Mouse (Mus musculus): ENCODE results near the gene Kcnk12. TPM values are rescaled to one million over a fixed set of nuclear protein-coding genes. Genes with fewer than 3 reads are reported as not detected.
A peak's percentile ranks its signal among the peaks of the same experiment; 100 is the strongest.

The Kcnk12 gene
- polyA plus RNA-seq, 1 experiment from 2014 or later, result 0.06 TPM

GRCm38 (mm10) chr17:87796881-87797416, 845 bp downstream of the Kcnk12 start:
- H3K27ac ChIP-seq, result no peak overlapping the region
- WGBS, result 1% methylated on average over 68 of the region's 72 CpGs
- H3K4me3 ChIP-seq, result peak overlapping the region; percentile 63
- peaks cover 86% of the 10 kb centered on the region for H3K27me3 ChIP-seq (ENCODE audit: insufficient read depth, poor library complexity, severe bottlenecking)
- DNase-seq (ENCODE audit: low spot score), result no peak
- no peaks in the 10 kb centered on the region for H3K9me3 ChIP-seq
- H3K4me1 ChIP-seq, result peaks cover 22% of the 10 kb centered on the region
- no peaks in the 10 kb centered on the region for H3K36me3 ChIP-seq

- Histone ChIP-seq H3K4me1 (peaks cover 22% of the 10 kb centered on the region), H3K9me3 (no peaks in the 10 kb centered on the region), H3K27ac (no peak overlapping the region), H3K4me3 (0 out of 2 replicates have a peak overlapping the region, but pooled peaks have one; percentile 63), H3K36me3 (no peaks in the 10 kb centered on the region), H3K27me3 (ENCODE audit: insufficient read depth, poor library complexity, severe bottlenecking) (peaks cover 94% of the 10 kb centered on the region)
- WGBS, result 29% methylated on average over 12 of the region's 12 CpGs
- DNase-seq (ENCODE audit: low spot score), result peak; percentile 66
These were observed 1.7 kb downstream of the Kcnk12 start for GRCm38 (mm10) chr17:87795927-87796714.

- Histone ChIP-seq H3K27me3 (ENCODE audit: insufficient read depth, poor library complexity, severe bottlenecking) (peaks cover 85% of the 10 kb centered on the region), H3K36me3 (no peaks in the 10 kb centered on the region), H3K27ac (no peak overlapping the region), H3K4me1 (peaks cover 22% of the 10 kb centered on the region), H3K4me3 (no peak overlapping the region), H3K9me3 (no peaks in the 10 kb centered on the region)
- DNase-seq (ENCODE audit: low spot score), result peak; percentile 52
- WGBS, result 75% methylated on average over 5 of the region's 5 CpGs
These were observed 3.0 kb downstream of the Kcnk12 start for GRCm38 (mm10) chr17:87794801-87795200.

- Histone ChIP-seq H3K36me3 (no peaks in the 10 kb centered on the region), H3K4me3 (no peak overlapping the region), H3K27ac (no peak overlapping the region), H3K27me3 (ENCODE audit: insufficient read depth, poor library complexity, severe bottlenecking) (peaks cover 70% of the 10 kb centered on the region), H3K9me3 (no peaks in the 10 kb centered on the region), H3K4me1 (peaks cover 17% of the 10 kb centered on the region)
- peak; percentile 31 for DNase-seq (ENCODE audit: low spot score)
- 71% methylated on average over 5 of the region's 5 CpGs for WGBS
These were observed 4.5 kb downstream of the Kcnk12 start for GRCm38 (mm10) chr17:87793331-87793730.

- peak; percentile 42 for DNase-seq (ENCODE audit: low spot score)
- Histone ChIP-seq H3K4me3 (no peak overlapping the region), H3K27me3 (ENCODE audit: insufficient read depth, poor library complexity, severe bottlenecking) (peaks cover 65% of the 10 kb centered on the region), H3K27ac (no peak overlapping the region), H3K4me1 (peaks cover 12% of the 10 kb centered on the region), H3K9me3 (no peaks in the 10 kb centered on the region), H3K36me3 (no peaks in the 10 kb centered on the region)
- WGBS, result 75% methylated on average over 12 of the region's 12 CpGs
These were observed 5.0 kb downstream of the Kcnk12 start for GRCm38 (mm10) chr17:87792623-87793315.

GRCm38 (mm10) chr17:87791517-87792098, 6.2 kb downstream of the Kcnk12 start:
- peaks cover 53% of the 10 kb centered on the region for H3K27me3 ChIP-seq (ENCODE audit: insufficient read depth, poor library complexity, severe bottlenecking)
- no peaks in the 10 kb centered on the region for H3K36me3 ChIP-seq
- 75% methylated on average over 7 of the region's 7 CpGs for WGBS
- peak; percentile 65 for DNase-seq (ENCODE audit: low spot score)
- no peak overlapping the region for H3K27ac ChIP-seq
- H3K4me1 ChIP-seq, result no peaks in the 10 kb centered on the region; the same call in 1 of the 2 replicates
- H3K9me3 ChIP-seq, result no peaks in the 10 kb centered on the region
- no peak overlapping the region for H3K4me3 ChIP-seq

GRCm38 (mm10) chr17:87790661-87791060, 7.1 kb downstream of the Kcnk12 start:
- H3K36me3 ChIP-seq, result no peaks in the 10 kb centered on the region
- H3K4me1 ChIP-seq, result no peaks in the 10 kb centered on the region
- peaks cover 43% of the 10 kb centered on the region for H3K27me3 ChIP-seq (ENCODE audit: insufficient read depth, poor library complexity, severe bottlenecking)
- 85% methylated on average over 5 of the region's 5 CpGs for WGBS
- H3K4me3 ChIP-seq, result no peak overlapping the region
- no peaks in the 10 kb centered on the region for H3K9me3 ChIP-seq
- DNase-seq (ENCODE audit: low spot score), result peak; percentile 62
- no peak overlapping the region for H3K27ac ChIP-seq

GRCm38 (mm10) chr17:87788216-87788615, 9.6 kb downstream of the Kcnk12 start:
- H3K9me3 ChIP-seq, result no peaks in the 10 kb centered on the region
- H3K4me3 ChIP-seq, result no peak overlapping the region
- H3K36me3 ChIP-seq, result no peaks in the 10 kb centered on the region
- peak; percentile 41 for DNase-seq (ENCODE audit: low spot score)
- no peak overlapping the region for H3K27ac ChIP-seq
- no peaks in the 10 kb centered on the region for H3K4me1 ChIP-seq
- peaks cover 19% of the 10 kb centered on the region; the same call in 1 of the 2 replicates for H3K27me3 ChIP-seq (ENCODE audit: insufficient read depth, poor library complexity, severe bottlenecking)
- WGBS, result 74% methylated on average over 6 of the region's 6 CpGs

- DNase-seq (ENCODE audit: low spot score), result peak; percentile 64
- Histone ChIP-seq H3K9me3 (no peaks in the 10 kb centered on the region), H3K27me3 (ENCODE audit: insufficient read depth, poor library complexity, severe bottlenecking) (peaks cover 14% of the 10 kb centered on the region; the same call in 1 of the 2 replicates), H3K4me1 (no peaks in the 10 kb centered on the region), H3K27ac (no peak overlapping the region), H3K36me3 (no peaks in the 10 kb centered on the region), H3K4me3 (no peak overlapping the region)
- 83% methylated on average over 4 of the region's 4 CpGs for WGBS
These were observed 10.1 kb downstream of the Kcnk12 start for GRCm38 (mm10) chr17:87787711-87788110.

GRCm38 (mm10) chr17:87785721-87786120, 12.1 kb downstream of the Kcnk12 start:
- no peaks in the 10 kb centered on the region for H3K27me3 ChIP-seq (ENCODE audit: insufficient read depth, poor library complexity, severe bottlenecking)
- H3K27ac ChIP-seq, result no peak overlapping the region
- H3K36me3 ChIP-seq, result no peaks in the 10 kb centered on the region
- WGBS, result 90% methylated on average over 15 of the region's 15 CpGs
- H3K9me3 ChIP-seq, result no peaks in the 10 kb centered on the region
- H3K4me3 ChIP-seq, result no peak overlapping the region
- H3K4me1 ChIP-seq, result no peaks in the 10 kb centered on the region
- peak; percentile 43 for DNase-seq (ENCODE audit: low spot score)

GRCm38 (mm10) chr17:87784911-87785310, 12.9 kb downstream of the Kcnk12 start:
- Histone ChIP-seq H3K4me1 (no peaks in the 10 kb centered on the region), H3K27me3 (ENCODE audit: insufficient read depth, poor library complexity, severe bottlenecking) (no peaks in the 10 kb centered on the region), H3K27ac (no peak overlapping the region), H3K4me3 (no peak overlapping the region), H3K36me3 (no peaks in the 10 kb centered on the region), H3K9me3 (no peaks in the 10 kb centered on the region)
- DNase-seq (ENCODE audit: low spot score), result peak; percentile 51
- 85% methylated on average over 2 of the region's 2 CpGs for WGBS

- DNase-seq (ENCODE audit: low spot score), result peak; percentile 69
- H3K27me3 ChIP-seq (ENCODE audit: insufficient read depth, poor library complexity, severe bottlenecking), result no peaks in the 10 kb centered on the region
- H3K27ac ChIP-seq, result no peak overlapping the region
- no peaks in the 10 kb centered on the region for H3K36me3 ChIP-seq
- 66% methylated on average over 14 of the region's 14 CpGs for WGBS
- no peak overlapping the region for H3K4me3 ChIP-seq
- no peaks in the 10 kb centered on the region for H3K9me3 ChIP-seq
- no peaks in the 10 kb centered on the region for H3K4me1 ChIP-seq
These were observed 13.5 kb downstream of the Kcnk12 start for GRCm38 (mm10) chr17:87784141-87784831.

All from heart, embryonic 10.5 days (tissue).